22 mouse cellular contexts compared by ENCODE assay signal in genomic region chr5:28819091-28819490, GRCm38 (mm10).
DNase-seq lines count a peak whose midpoint lies in the region; ATAC-seq and TF ChIP-seq lines count a peak whose summit lies in the region.
"Had no signal": no experiment of that assay in that cellular context is flagged by ENCODE, and none has a peak within 500 bp of the region (broad histone marks: within the 10 kb centered on the region; RNA-seq: fewer than 3 reads in every experiment).

No protein-coding gene starts in this region.

- no peaks in the 10 kb centered on the region for H3K4me1 ChIP-seq in midbrain, postnatal 0 days (ENCODE audit: insufficient read depth, low read length)
- H3K4me1 ChIP-seq: embryonic facial prominence, embryonic 12.5 days; limb, embryonic 13.5 days; liver, embryonic 15.5 days; neural tube, embryonic 12.5 days had no signal

- H3K36me3 ChIP-seq in midbrain, postnatal 0 days (ENCODE audit: insufficient read depth, low read length), result no peaks in the 10 kb centered on the region
- H3K36me3 ChIP-seq: embryonic facial prominence, embryonic 12.5 days; limb, embryonic 13.5 days; liver, embryonic 15.5 days; neural tube, embryonic 12.5 days had no signal

- ATAC-seq in midbrain, postnatal 0 days (ENCODE audit: low FRiP score), result no peak
- ATAC-seq: forebrain, embryonic 16.5 days had no signal

- peak; percentile 48 for DNase-seq in left cerebral cortex, adult 11 months (ENCODE audit: low spot score)
- no peak for DNase-seq in left cerebral cortex, postnatal 4 days
- DNase-seq in layer of hippocampus, adult 9-10 months (ENCODE audit: low spot score), result peak; percentile 52
- peak; percentile 42 to 45 for DNase-seq in left cerebral cortex, postnatal 10 days (ENCODE audit: extremely low spot score in 1 of 2, low spot score in 2 of 2)
- peak; percentile 71 to 73 for DNase-seq in right cerebral cortex, postnatal 36 days (ENCODE audit: low spot score in 2 of 2)
- no peak for DNase-seq in ovary, postnatal 14 days (ENCODE audit: low spot score)
- no peak for DNase-seq in midbrain, postnatal 0 days (ENCODE audit: low spot score)
- no peak for DNase-seq in adrenal gland, adult (ENCODE audit: inconsistent age in 2 of 2, low spot score in 1 of 2)
- DNase-seq: adrenal gland, adult 2 months; cerebellum, adult 8-10 months; heart, postnatal 4 days; kidney, adult 2 months; kidney, postnatal 25 days; lung, postnatal 14 days; spleen, adult 18-20 months had no signal

- H3K4me2 ChIP-seq in midbrain, postnatal 0 days (ENCODE audit: low read depth, low read length, poor library complexity, severe bottlenecking), result no peak overlapping the region
- H3K4me2 ChIP-seq: embryonic facial prominence, embryonic 12.5 days; heart, embryonic 11.5 days; limb, embryonic 13.5 days; liver, embryonic 15.5 days; neural tube, embryonic 12.5 days had no signal

- intact Hi-C loops in left cerebral cortex, postnatal 4 days (cut with DNase I), result no loop called here
- intact Hi-C loops in left cerebral cortex, postnatal 10 days (cut with DNase I), result no loop called here

- H3K27ac ChIP-seq in midbrain, postnatal 0 days (ENCODE audit: low read depth, low read length), result no peak overlapping the region
- H3K27ac ChIP-seq: embryonic facial prominence, embryonic 12.5 days; limb, embryonic 13.5 days; liver, embryonic 15.5 days; neural tube, embryonic 12.5 days had no signal

- WGBS in midbrain, postnatal 0 days, result 89% methylated on average over 5 of the region's 5 CpGs

- H3K9ac ChIP-seq in midbrain, postnatal 0 days (replicated peaks; ENCODE audit: low read length, poor library complexity, severe bottlenecking), result no peak overlapping the region
- H3K9ac ChIP-seq: embryonic facial prominence, embryonic 12.5 days; limb, embryonic 13.5 days; liver, embryonic 15.5 days; neural tube, embryonic 12.5 days had no signal

- H3K27me3 ChIP-seq in midbrain, postnatal 0 days (ENCODE audit: insufficient read depth, low read length), result no peaks in the 10 kb centered on the region
- H3K27me3 ChIP-seq: CH12.LX; embryonic facial prominence, embryonic 12.5 days; limb, embryonic 13.5 days; liver, embryonic 15.5 days; neural tube, embryonic 12.5 days had no signal

- no peaks in the 10 kb centered on the region for H3K9me3 ChIP-seq in midbrain, postnatal 0 days (ENCODE audit: low read length)
- H3K9me3 ChIP-seq: embryonic facial prominence, embryonic 12.5 days; limb, embryonic 13.5 days; liver, embryonic 15.5 days; neural tube, embryonic 12.5 days had no signal

- TF ChIP-seq CTCF in midbrain, postnatal 0 days (IDR thresholded peaks at IDR 0.05), result no peak

- no peak overlapping the region for H3K4me3 ChIP-seq in midbrain, postnatal 0 days (ENCODE audit: low read depth, low read length)
- H3K4me3 ChIP-seq: embryonic facial prominence, embryonic 12.5 days; limb, embryonic 13.5 days; liver, embryonic 15.5 days; neural tube, embryonic 12.5 days had no signal

Comparison
In these comparisons a context has a peak if more than half of its experiments do, and no peak if none do; other contexts are left out.
1. DNase-seq: peak in left cerebral cortex, adult 11 months (single experiment), layer of hippocampus, adult 9-10 months (single experiment), left cerebral cortex, postnatal 10 days (2 of 2) and right cerebral cortex, postnatal 36 days (2 of 2); none in left cerebral cortex, postnatal 4 days (single experiment), ovary, postnatal 14 days (single experiment), midbrain, postnatal 0 days (single experiment) and adrenal gland, adult (0 of 2).